Mouse (Mus musculus) urinary bladder, adult 18-20 months (tissue): ENCODE measurements around the gene Stam.

Experiments
- DNase-seq, 2 experiments: peaks; one replicate each; pipeline ENCODE4 v3.0.0; 2022; ENCODE audit warnings: low spot score in 2 of 2, mixed read lengths in 2 of 2

The Stam gene

DNA sequence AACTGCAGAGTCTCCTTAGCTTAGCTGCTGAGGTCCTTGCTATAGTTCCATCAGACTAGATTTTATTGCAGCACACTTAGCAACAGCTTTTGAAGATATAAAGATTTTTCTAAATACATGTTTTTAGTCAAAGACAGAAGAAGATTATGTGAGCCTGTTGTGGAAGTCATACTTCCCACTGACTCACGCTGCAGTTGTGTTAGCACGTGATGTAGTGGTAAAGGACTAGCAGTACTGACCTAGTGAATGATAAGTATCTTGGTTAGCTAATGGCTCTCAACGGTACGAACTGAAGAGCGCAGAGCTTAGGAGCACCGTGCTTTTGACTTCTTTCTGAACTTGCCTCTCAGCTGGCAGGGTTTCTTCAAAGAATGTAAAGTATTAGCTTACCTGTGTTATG lies 52.5 kb downstream of the Stam start:
- no peak for DNase-seq

DNA sequence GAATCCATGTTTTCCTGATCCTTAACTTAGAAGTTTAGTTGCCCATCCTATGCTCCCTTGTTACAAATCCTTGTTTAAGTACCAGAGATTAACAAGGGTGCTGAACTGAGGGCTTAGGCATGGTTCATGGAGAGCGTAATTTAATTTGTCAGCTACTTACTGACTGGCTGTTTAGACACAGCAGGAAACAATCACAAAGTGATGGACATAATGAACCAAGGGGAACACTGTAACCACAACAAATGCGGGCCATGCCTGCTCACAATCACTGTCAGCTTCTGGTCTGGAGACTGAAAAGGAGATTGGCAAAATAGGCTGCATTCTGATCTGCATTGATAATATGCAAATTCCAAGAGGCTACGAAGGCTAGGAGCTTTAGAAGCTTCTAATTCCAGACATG lies 53.7 kb downstream of the Stam start:
- DNase-seq, result no peak

GRCm38 (mm10) chr2:14130641-14131339 lies 56.9 kb downstream of the Stam start:
- DNase-seq, result no peak

- DNase-seq, result no peak
Observed at GRCm38 (mm10) chr2:14132468-14133326, 58.8 kb downstream of the Stam start.

DNA sequence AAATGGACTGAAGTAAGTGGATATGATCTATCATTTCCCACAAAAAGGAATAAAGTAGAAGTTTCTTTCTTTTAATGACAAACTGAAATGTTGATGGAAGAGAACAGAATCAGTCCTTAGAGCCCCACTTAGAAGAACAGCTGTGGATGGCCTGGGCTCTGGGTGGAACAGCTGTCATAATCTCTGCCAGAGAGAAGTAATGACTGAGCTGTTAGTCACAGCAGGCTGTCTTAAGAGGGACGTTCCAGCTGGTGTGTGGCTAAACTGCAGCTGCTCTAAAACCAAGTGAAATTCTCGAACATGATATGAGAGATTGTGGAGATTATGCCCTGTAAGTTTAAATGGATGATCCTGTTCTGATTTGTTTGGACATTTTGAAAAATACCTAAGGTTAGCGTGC lies 63.0 kb downstream of the Stam start:
- no peak for DNase-seq

- DNase-seq, result no peak
Observed at GRCm38 (mm10) chr2:14139590-14139989, 65.7 kb downstream of the Stam start.

DNA sequence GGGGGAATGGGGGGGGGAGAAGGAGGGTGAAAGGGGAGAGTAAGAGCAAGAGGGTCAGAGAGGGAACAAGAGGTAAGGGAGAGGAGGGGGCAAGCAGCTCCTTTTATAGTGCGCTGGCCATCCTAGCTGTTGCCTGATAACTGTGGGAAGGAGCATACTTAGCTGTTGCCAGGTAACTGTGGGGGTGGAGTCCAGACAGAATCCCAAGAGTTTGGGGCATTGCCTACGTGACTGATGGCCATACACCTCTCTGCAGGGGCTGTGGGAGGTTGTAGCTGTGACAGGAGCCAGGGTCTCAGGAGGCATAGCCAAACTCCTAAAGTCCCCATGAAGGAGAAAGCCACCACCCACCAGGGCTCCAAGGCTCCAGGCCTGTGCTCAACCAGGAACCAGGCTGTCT lies 66.1 kb downstream of the Stam start:
- DNase-seq, result no peak

GRCm38 (mm10) chr2:14145311-14145710 lies 71.4 kb downstream of the Stam start:
- DNase-seq, result no peak

DNA sequence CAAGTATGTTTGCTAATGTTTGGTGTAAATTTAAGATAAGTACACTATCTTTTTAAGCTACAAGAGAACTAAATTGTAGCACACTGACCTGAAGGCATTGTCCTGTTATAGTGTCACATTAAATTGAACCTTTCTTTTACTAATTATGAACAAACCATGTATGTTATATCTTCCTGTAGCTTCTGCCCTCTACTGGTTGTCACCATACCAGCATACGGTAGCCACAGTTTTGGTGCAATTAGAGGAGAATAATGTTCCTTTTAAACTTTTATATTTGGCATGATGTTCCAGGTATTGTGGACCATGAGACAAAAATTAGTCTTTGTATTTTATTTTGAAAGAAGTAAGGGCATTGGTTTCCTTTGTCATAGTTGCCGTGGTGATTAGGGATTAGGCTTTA lies 73.0 kb downstream of the Stam start:
- DNase-seq, result no peak

DNA sequence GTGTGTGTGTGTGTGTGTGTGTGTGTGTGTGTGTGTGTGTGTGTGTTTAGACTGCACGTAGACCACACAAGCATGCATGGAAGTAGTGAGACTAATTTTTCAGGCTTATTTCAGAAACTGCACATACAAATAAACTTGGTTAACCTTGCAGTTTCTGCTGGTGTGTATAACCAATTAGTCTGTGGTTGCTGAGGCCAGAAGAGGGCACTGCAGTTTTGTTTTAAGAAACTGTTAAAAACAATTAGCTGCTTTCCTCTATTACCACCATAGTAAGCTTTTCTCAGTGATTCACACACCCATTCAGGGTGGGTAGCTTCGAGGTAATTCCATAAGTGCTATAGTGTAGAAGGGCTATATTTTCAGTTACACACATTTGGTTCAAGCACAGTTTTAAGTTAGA lies 76.9 kb downstream of the Stam start:
- DNase-seq, result no peak

DNA sequence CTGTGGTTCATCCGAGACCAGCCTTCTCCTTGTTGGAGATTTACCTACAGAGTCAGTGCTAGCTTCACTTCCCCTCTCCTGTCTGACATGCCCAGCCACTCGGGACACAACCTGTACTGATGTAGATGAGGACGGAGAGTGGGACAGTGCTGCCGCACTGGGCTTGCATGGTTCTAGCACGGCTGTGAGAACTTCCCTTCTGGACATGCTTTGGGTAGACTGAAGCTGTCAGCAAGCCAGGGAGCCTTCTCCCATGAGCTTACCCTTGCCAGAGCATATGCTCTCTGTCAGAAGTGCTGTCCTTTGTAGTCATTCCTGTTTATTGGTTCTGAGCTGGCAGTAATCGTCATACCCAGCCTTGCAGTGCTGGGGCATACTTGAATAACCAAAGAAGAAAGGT lies 78.0 kb downstream of the Stam start:
- DNase-seq, result no peak

DNA sequence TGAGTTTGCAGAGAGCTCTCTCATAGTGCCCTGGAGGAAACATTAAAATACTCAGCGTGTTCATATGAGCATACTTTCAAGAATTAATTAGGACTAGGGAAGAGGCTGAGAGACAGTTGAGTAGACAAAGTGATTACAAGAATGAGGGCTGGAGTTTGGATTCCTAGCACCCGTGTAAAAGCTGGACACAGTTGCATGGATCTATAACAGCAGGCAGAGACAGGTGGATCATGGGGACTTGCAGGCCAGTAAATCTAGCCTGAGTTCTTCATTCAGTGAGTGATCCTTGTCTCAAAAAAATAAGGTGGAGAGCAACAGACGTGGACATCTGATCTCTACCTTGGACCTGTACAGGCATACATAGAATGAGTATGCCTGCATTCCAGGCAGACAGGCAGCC lies 85.1 kb downstream of the Stam start:
- no peak for DNase-seq

- no peak for DNase-seq
Observed at GRCm38 (mm10) chr2:14159756-14160155, 85.9 kb downstream of the Stam start.

DNA sequence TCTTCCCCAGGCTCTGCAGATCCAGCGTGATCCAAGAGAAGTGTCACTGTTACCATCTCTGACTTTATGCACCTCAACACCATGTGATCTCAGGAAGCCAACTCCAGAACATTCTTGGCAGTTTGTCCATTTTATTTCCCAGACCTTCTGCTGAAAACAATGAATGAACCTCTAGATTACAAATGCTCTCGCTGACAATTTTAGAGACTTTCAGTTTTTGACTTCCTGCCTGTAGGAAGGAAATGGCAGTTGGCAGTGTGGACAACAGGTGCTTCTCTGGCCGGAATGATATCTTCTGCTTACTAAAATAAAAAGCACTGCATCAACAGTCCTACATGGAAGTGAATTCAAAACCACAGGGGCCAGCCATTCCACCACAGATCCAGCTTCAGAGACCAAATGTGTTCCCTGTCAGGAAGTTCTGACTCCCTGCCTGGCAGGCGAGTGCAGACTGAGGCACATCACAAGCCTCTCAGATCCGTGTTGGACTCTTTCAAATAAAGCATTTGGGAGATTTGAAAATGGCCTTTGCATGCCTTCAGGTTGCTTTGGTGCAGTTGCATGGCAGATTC lies 90.6 kb downstream of the Stam start:
- DNase-seq, result no peak

DNA sequence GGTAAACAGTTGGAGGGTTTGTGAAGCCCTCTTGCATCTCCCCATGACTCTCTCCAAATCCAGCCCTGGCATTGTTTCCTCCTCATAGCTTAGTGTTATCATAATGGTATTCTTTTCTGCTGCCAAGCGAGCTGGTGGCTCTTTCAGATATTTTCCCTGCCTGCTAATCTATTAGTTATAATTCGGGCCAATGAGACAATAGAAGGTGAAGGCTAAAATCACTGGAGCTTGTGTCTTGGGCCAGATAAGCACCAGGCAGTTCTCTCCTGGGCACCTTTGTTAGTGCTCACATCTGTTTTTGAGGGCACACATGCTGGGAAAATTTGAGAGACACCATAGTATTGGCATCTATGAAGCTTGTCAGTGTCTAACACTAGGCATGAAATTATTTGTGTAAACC lies 91.2 kb downstream of the Stam start:
- no peak for DNase-seq

- no peak for DNase-seq
Observed at GRCm38 (mm10) chr2:14165618-14166344, 91.9 kb downstream of the Stam start.

GRCm38 (mm10) chr2:14167721-14168120 lies 93.8 kb downstream of the Stam start:
- DNase-seq, result no peak

- DNase-seq, result no peak
Observed at GRCm38 (mm10) chr2:14174334-14174733, 100.4 kb downstream of the Stam start, which contains the start of gene Tmem236. Gene Tmem236 (plus strand): TSS chr2:14174523.

DNA sequence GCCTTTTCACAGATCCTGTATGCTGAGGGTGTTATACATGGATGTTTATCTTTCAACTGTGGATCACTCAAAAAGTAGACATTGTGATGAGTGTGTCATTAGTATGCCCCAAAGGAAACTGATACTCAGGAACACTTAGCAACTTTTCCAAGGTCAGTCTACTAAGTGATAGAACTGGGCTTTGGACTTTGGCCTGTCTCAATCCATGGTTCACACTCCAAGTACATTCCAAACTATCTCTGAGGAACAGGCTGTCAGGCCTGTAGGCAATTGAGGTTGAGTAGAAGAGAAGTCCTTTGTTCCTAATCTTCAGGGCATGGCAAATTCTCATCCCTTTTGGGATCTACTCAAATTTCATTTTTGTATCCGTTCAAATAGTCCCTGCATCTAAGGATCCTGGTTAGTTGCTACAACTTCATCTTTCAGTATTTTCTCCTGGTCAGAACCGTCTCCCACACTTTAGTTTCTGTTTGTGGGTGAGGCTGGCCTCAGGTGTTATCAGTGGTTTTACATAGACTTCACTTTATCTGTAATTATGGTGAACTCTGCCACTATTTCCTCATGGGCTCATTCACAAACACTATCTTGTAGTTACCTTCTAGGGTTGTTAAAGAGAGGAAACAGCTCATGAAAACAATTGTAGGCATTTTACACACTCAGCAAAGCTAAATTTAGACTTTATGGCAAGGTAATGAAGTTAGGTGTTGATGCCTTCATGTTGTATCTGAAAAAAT lies 102.7 kb downstream of the Stam start:
- DNase-seq, result no peak

GRCm38 (mm10) chr2:14184375-14184774 lies 110.5 kb downstream of the Stam start:
- DNase-seq, result no peak

DNA sequence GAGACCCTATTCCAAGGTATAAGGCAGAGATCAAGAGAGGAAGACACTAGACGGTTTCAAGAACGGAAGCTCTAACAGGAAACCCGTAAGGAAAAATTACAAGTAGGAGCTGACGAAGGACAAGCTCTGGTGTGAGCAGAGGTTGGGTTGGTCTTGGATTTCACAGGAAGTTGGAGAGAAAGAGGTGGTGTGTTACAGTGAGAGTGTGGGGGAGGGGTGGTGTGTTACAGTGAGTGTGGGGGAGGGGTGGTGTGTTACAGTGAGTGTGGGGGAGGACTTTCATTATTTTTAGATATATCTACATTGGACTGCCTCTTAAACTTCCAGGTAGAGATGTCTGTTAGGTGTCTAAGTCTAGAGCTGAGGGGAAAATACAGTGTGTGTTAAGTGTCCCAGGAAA lies 116.8 kb downstream of the Stam start:
- no peak for DNase-seq
